Mouse (Mus musculus) megakaryocyte, embryonic 14.5 days (primary cell): Measurements from ENCODE around the gene Gpx5.

Experiments
- FLI1 ChIP-seq: IDR thresholded peaks from 2 replicates; pipeline ENCODE4 v1.6.1; 2012; ENCODE audit warnings: low read length, inconsistent platforms, mixed read lengths
- GATA1 ChIP-seq: IDR thresholded peaks from 3 replicates; pipeline ENCODE4 v1.6.1; 2012; ENCODE audit warnings: mixed read lengths, low read length, inconsistent platforms, borderline replicate concordance

GRCm38 (mm10) chr13:21267541-21267940, 25.0 kb downstream of the Gpx5 start:
- TF ChIP-seq GATA1 (no peak), FLI1 (no peak)
